Mouse (Mus musculus) neural tube, embryonic 11.5 days (tissue): ENCODE results near the gene Iqgap1. TPM values are rescaled to one million over a fixed set of nuclear protein-coding genes. Genes with fewer than 3 reads are reported as not detected.

ENCODE experiments used
- ATAC-seq: fragments of 200-750 bp; cut with Nextera tagmentation; 2 replicates; pipeline ENCODE4 v1.8.0; 2017; ENCODE audit warnings: moderate number of reproducible peaks, mild to moderate bottlenecking, moderate TSS enrichment, moderate library complexity; ENCODE audit not compliant: insufficient read depth, low FRiP score, low TSS enrichment
- DNase-seq: peaks from one replicate; pipeline ENCODE4 v3.0.0-alpha.2; 2015; ENCODE audit warnings: low spot score
- H3K27ac ChIP-seq: fragments of 300-500 bp; sonication (generic); 2 replicates; pipeline ENCODE4 v1.5.1; 2014; ENCODE audit warnings: low read depth, mild to moderate bottlenecking, low read length
- H3K27me3 ChIP-seq: fragments of 300-500 bp; sonication (generic); 2 replicates; pipeline ENCODE4 v1.6.1; 2014; ENCODE audit warnings: mild to moderate bottlenecking, low read length, mixed read lengths; ENCODE audit not compliant: control insufficient read depth, insufficient read depth
- H3K36me3 ChIP-seq: fragments of 300-500 bp; sonication (generic); 2 replicates; pipeline ENCODE4 v1.6.1; 2014; ENCODE audit warnings: mild to moderate bottlenecking, low read length, moderate library complexity, mixed read lengths; ENCODE audit not compliant: control insufficient read depth, insufficient read depth
- H3K4me1 ChIP-seq: fragments of 300-500 bp; sonication (generic); 2 replicates; pipeline ENCODE4 v1.6.1; 2014; ENCODE audit warnings: low read length, mixed read lengths; ENCODE audit not compliant: control insufficient read depth, insufficient read depth
- H3K4me2 ChIP-seq: fragments of 300-500 bp; sonication (generic); 2 replicates; pipeline ENCODE4 v1.6.1; 2014; ENCODE audit warnings: low read depth, mild to moderate bottlenecking, moderate library complexity
- H3K4me3 ChIP-seq: fragments of 300-500 bp; sonication (generic); 2 replicates; pipeline ENCODE4 v1.5.1; 2014; ENCODE audit warnings: low read depth, low read length
- H3K9ac ChIP-seq: fragments of 300-500 bp; sonication (generic); 2 replicates; pipeline ENCODE4 v1.6.1; 2014; ENCODE audit warnings: mild to moderate bottlenecking, low read length
- H3K9me3 ChIP-seq: fragments of 300-500 bp; sonication (generic); 2 replicates; pipeline ENCODE4 v1.6.1; 2016; ENCODE audit warnings: low read length; ENCODE audit not compliant: control insufficient read depth
- WGBS: fragments of 180-500 bp; shearing (Covaris S2); extraction: QIAGEN DNeasy Blood & Tissue Kit; methylation state at CpG from one replicate; pipeline ENCODE4 v1.1.7; 2014; 5-methylcytosine and 5-hydroxymethylcytosine counted together
- polyA plus RNA-seq: library from polyadenylated mRNA; unstranded; fragments of >200 nt; fragmentation: Nextera tagmentation; extraction: Ambion mirVana; gene quantifications from 2 replicates; pipeline ENCODE4 v1.2.1, GENCODE M21; 2014

Iqgap1 gene
- 26.4 TPM in 2 replicates for polyA plus RNA-seq

GRCm38 (mm10) chr7:80825843-80826403 is at the start of gene Iqgap1:
TSS of gene Iqgap1 (minus strand) at chr7:80825974.
- WGBS = 73% methylated on average over 11 of the region's 11 CpGs
- H3K4me2 ChIP-seq = no peak within 1 kb of the TSS
- no peaks in the 10 kb centered on the region for H3K9me3 ChIP-seq
- no peaks in the 10 kb centered on the region for H3K27me3 ChIP-seq
- no peak within 1 kb of the TSS for H3K27ac ChIP-seq
- ATAC-seq (no peak), DNase-seq (no peak)
- H3K36me3 ChIP-seq = no peaks in the 10 kb centered on the region
- H3K4me3 ChIP-seq = no peak within 1 kb of the TSS
- H3K4me1 ChIP-seq = no peaks in the 10 kb centered on the region
- no peak within 1 kb of the TSS for H3K9ac ChIP-seq

GRCm38 (mm10) chr7:80873631-80874030 is 47.9 kb upstream of the Iqgap1 start:
- Histone ChIP-seq H3K4me2 (no peak overlapping the region), H3K4me3 (no peak overlapping the region), H3K27ac (no peak overlapping the region), H3K9ac (no peak overlapping the region), H3K4me1 (no peaks in the 10 kb centered on the region), H3K36me3 (peaks cover 17% of the 10 kb centered on the region), H3K9me3 (no peaks in the 10 kb centered on the region), H3K27me3 (peaks cover 10% of the 10 kb centered on the region; the same call in 1 of the 2 replicates)
- ATAC-seq (no peak), DNase-seq (no peak)
- WGBS = 93% methylated on average over 2 of the region's 2 CpGs

GRCm38 (mm10) chr7:80873038-80873437 is 47.3 kb upstream of the Iqgap1 start:
- no peak overlapping the region for H3K9ac ChIP-seq
- ATAC-seq (no peak), DNase-seq (no peak)
- H3K4me1 ChIP-seq = no peaks in the 10 kb centered on the region
- H3K36me3 ChIP-seq = peaks cover 17% of the 10 kb centered on the region
- no peak overlapping the region for H3K4me2 ChIP-seq
- no peak overlapping the region for H3K27ac ChIP-seq
- H3K9me3 ChIP-seq = no peaks in the 10 kb centered on the region
- H3K27me3 ChIP-seq = peaks cover 10% of the 10 kb centered on the region; the same call in 1 of the 2 replicates
- WGBS = 88% methylated on average over 5 of the region's 5 CpGs
- H3K4me3 ChIP-seq = no peak overlapping the region

- DNase-seq (no peak), ATAC-seq (no peak)
- Histone ChIP-seq H3K4me3 (no peak overlapping the region), H3K9ac (no peak overlapping the region), H3K27me3 (no peaks in the 10 kb centered on the region), H3K36me3 (peaks cover 12% of the 10 kb centered on the region; the same call in 1 of the 2 replicates), H3K27ac (no peak overlapping the region), H3K4me2 (no peak overlapping the region), H3K9me3 (no peaks in the 10 kb centered on the region), H3K4me1 (no peaks in the 10 kb centered on the region)
- WGBS = 91% methylated on average over 2 of the region's 2 CpGs
These were observed 42.9 kb upstream of the Iqgap1 start for GRCm38 (mm10) chr7:80868686-80869085.

GRCm38 (mm10) chr7:80866514-80867147 is 40.9 kb upstream of the Iqgap1 start:
- Histone ChIP-seq H3K9ac (no peak overlapping the region), H3K27ac (no peak overlapping the region), H3K36me3 (peaks cover 5% of the 10 kb centered on the region; the same call in 1 of the 2 replicates), H3K4me2 (no peak overlapping the region), H3K4me1 (no peaks in the 10 kb centered on the region), H3K9me3 (no peaks in the 10 kb centered on the region), H3K27me3 (no peaks in the 10 kb centered on the region), H3K4me3 (no peak overlapping the region)
- WGBS = 91% methylated on average over 7 of the region's 7 CpGs
- DNase-seq (no peak), ATAC-seq (no peak)

GRCm38 (mm10) chr7:80865521-80865920 is 39.7 kb upstream of the Iqgap1 start:
- no peak overlapping the region for H3K27ac ChIP-seq
- no peaks in the 10 kb centered on the region for H3K4me1 ChIP-seq
- DNase-seq (no peak), ATAC-seq (no peak)
- WGBS = 96% methylated on average over 7 of the region's 7 CpGs
- no peaks in the 10 kb centered on the region for H3K9me3 ChIP-seq
- no peak overlapping the region for H3K9ac ChIP-seq
- H3K27me3 ChIP-seq = no peaks in the 10 kb centered on the region
- H3K36me3 ChIP-seq = peaks cover 5% of the 10 kb centered on the region; the same call in 1 of the 2 replicates
- H3K4me2 ChIP-seq = no peak overlapping the region
- H3K4me3 ChIP-seq = no peak overlapping the region

- Histone ChIP-seq H3K27ac (no peak overlapping the region), H3K36me3 (peaks cover 5% of the 10 kb centered on the region; the same call in 1 of the 2 replicates), H3K4me1 (no peaks in the 10 kb centered on the region), H3K4me3 (no peak overlapping the region), H3K4me2 (no peak overlapping the region), H3K27me3 (no peaks in the 10 kb centered on the region), H3K9ac (no peak overlapping the region), H3K9me3 (no peaks in the 10 kb centered on the region)
- 88% methylated on average over 8 of the region's 8 CpGs for WGBS
- DNase-seq (no peak), ATAC-seq (no peak)
These were observed 39.1 kb upstream of the Iqgap1 start for GRCm38 (mm10) chr7:80864831-80865230.

GRCm38 (mm10) chr7:80864151-80864550 is 38.4 kb upstream of the Iqgap1 start:
- Histone ChIP-seq H3K4me1 (no peaks in the 10 kb centered on the region), H3K9ac (no peak overlapping the region), H3K27me3 (no peaks in the 10 kb centered on the region), H3K4me2 (no peak overlapping the region), H3K9me3 (no peaks in the 10 kb centered on the region), H3K27ac (no peak overlapping the region), H3K36me3 (peaks cover 5% of the 10 kb centered on the region; the same call in 1 of the 2 replicates), H3K4me3 (no peak overlapping the region)
- DNase-seq (no peak), ATAC-seq (no peak)
- WGBS = 78% methylated on average over 1 of the region's 1 CpGs

- Histone ChIP-seq H3K4me1 (no peaks in the 10 kb centered on the region), H3K27ac (no peak overlapping the region), H3K9ac (no peak overlapping the region), H3K4me2 (no peak overlapping the region), H3K36me3 (peaks cover 5% of the 10 kb centered on the region; the same call in 1 of the 2 replicates), H3K27me3 (no peaks in the 10 kb centered on the region), H3K4me3 (no peak overlapping the region), H3K9me3 (no peaks in the 10 kb centered on the region)
- no peak for DNase-seq
- 83% methylated on average over 5 of the region's 5 CpGs for WGBS
- no peak for ATAC-seq
These were observed 37.7 kb upstream of the Iqgap1 start for GRCm38 (mm10) chr7:80863520-80863919.
